Mouse (Mus musculus) embryo, embryonic 11 days (tissue): ENCODE measurements around the gene Dclk1.

Experiments
- DNase-seq: peaks from one replicate; pipeline ENCODE4 v3.0.0-alpha.2; 2015

The Dclk1 gene

GRCm38 (mm10) chr3:55266091-55266490, 23.9 kb downstream of the Dclk1 start:
- no peak for DNase-seq

DNA sequence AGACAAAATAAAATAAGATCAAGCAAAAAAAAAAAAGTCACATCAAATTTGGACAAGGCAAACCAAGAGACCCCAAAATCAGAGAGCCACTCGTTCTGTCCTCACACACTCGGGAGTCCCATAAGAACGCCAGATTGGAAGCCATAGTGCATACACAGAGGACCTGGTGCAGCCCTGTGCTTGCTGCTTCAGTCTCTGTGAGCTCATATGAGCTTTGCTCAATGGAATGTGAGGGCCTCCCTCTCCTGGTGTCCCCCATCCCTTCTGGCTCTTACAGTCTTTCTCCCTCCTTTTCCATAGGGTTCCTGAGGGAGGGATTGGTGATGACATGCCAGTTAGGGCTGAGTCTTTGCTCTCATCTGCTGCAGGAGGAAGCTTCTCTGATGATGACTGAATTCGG, 27.6 kb downstream of the Dclk1 start:
- DNase-seq, result no peak

DNA sequence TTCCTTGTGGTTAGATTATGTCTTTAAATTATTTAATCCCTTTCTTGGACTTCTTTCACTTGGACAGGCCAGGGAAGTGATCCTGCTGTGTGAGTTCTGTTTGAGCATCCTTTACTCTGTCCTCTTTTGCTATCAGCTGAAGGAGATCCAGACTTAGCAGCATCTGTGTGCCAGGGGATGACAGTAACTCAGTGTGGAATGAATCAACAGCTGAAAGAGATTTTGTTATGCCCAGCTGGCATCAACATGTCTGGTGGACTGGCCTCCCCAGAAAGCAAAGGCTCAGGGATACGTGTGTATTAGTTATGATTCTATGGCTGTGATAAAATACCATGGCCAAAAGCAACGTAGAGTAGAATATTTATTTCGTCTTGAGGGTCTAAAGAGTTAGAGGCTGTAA, 28.2 kb downstream of the Dclk1 start:
- DNase-seq, result no peak

- DNase-seq, result peak; percentile 23
Observed at GRCm38 (mm10) chr3:55270920-55271319, 28.8 kb downstream of the Dclk1 start.

- no peak for DNase-seq
Observed at GRCm38 (mm10) chr3:55272536-55272935, 30.4 kb downstream of the Dclk1 start.

- DNase-seq, result no peak
Observed at GRCm38 (mm10) chr3:55276446-55276845, 34.3 kb downstream of the Dclk1 start.

GRCm38 (mm10) chr3:55276851-55277250, 34.7 kb downstream of the Dclk1 start:
- DNase-seq, result no peak

GRCm38 (mm10) chr3:55277829-55278228, 35.7 kb downstream of the Dclk1 start:
- DNase-seq, result no peak

DNA sequence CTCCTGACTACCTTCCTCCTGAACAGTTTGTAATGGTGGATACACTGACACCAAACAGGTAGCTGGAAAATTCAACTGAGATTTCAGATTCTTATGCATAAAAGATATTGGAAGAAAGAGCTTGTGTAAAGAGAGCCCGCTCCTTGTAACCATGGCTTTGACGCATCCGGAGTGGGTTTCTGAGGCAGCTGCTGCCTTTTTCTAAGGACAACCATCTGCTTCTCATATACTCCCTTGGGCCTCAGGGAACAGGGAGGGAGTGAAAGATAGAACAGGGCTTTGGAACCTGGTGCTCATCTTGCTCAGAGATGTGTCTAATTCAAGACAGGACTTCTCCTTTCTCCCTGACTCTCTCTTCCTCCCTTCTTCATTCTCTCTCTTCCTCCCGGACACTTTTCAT, 37.8 kb downstream of the Dclk1 start:
- DNase-seq, result peak; percentile 15

GRCm38 (mm10) chr3:55280471-55280870, 38.3 kb downstream of the Dclk1 start:
- no peak for DNase-seq

- DNase-seq, result peak; percentile 56
Observed at GRCm38 (mm10) chr3:55284215-55284614, 42.1 kb downstream of the Dclk1 start.

- no peak for DNase-seq
Observed at GRCm38 (mm10) chr3:55288726-55289125, 46.6 kb downstream of the Dclk1 start.

DNA sequence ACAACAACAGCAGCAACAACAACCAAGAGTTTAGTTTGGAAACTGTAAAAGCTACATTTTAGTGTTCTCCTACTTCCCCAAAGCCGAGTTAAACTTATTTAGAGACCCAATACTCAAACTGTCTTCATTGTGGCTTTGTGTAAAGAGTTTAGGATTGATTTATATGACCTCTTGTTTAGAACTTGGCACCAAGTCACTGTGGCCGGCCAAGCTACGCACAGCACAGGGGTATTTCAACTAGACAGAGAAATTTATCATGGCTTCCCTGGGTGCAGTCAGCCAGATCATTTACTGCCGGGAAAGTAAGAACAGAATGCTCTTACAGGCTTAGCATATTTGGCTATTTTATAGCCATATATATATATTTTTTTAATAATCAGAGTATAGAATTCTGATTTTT, 49.8 kb downstream of the Dclk1 start:
- DNase-seq, result no peak

- no peak for DNase-seq
Observed at GRCm38 (mm10) chr3:55292783-55293430, 50.7 kb downstream of the Dclk1 start.

DNA sequence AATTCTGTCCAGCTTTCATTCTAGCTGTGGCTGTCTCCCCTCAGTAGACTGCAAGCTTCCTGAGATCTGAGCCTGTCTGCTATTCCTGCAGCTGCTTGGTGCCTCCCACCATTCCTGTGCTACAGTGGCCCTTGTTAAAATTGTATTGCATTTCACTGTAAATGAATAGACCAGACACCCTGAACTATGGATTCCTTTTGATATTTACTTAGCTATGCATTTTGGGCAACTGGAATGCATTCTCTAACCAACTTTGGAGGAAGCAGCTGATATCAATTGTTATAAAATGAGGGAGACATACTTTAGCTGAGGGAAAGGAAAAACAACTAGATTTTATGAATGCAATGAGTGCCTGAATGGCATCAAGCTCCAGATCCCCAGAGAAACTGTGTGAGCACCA, 63.5 kb downstream of the Dclk1 start:
- no peak for DNase-seq

DNA sequence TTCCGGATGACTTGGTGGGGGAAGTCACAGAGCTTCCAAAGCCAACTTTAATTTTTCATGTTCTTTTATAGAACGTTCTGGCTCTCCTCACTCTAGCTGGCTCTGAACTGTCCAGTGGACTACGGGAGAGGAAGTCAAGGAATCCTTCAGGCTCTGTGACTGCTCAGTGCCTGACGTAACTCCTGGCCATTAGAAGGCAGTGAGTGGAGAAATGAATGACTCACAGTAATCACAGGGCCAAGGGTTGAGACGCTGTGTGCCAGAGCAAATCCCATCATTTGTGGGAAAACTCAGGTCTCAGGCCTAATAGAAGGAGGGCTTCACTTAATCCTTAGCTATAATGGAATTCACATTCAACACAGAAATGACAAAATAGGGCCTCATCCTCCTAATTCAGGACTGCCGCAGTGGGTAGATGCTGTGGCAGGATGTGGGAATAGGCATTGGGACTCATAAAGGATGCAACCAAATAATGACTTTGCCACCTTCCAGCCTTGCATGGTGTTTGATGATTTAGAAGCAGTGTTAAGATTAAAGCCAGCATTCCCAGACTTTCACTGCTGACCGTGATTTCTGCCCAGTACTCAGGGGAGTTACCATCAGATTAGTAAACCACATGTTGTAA, 65.5 kb downstream of the Dclk1 start:
- no peak for DNase-seq

DNA sequence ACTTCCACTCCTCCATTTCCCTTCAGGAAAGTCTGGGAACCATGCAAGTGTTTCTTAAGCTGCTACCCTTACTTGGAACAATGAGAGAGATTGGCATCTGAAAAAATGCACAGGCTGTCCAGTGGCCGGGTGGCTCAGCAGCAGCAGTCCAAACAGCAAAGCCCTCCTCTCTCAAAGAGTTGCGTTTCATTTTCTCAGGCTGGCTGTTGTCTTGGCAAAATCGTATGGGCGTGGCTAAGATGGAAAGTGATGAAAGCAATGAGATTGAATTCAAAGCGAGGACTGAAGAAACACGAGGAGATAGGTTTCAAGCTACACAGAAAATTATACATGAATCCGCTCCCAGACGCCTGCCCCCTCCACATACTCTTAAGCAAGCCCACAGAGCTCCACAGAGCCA, 67.8 kb downstream of the Dclk1 start:
- DNase-seq, result no peak

- DNase-seq, result no peak
Observed at GRCm38 (mm10) chr3:55315827-55316226, 73.7 kb downstream of the Dclk1 start.

GRCm38 (mm10) chr3:55318021-55318420, 75.9 kb downstream of the Dclk1 start:
- no peak for DNase-seq

DNA sequence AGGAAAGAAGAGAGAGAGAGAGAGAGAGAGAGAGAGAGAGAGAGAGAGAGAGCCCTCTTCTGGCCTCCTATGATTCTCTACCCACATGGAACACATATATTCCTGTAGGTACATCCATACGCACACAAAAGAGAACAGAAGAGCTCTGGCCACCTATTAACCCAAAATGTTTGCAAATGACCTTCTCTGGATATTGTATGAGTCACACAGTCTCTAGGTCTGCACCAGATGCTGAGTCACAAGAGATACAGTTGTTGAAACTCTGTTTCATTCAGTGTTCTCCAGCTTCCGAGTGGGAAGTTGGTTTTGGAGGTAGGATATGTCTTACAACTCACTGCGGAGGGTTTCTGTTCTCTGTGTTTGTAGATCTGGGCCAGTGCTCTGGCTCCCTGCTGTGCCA, 78.4 kb downstream of the Dclk1 start:
- DNase-seq, result no peak

- DNase-seq, result no peak
Observed at GRCm38 (mm10) chr3:55324029-55324428, 81.9 kb downstream of the Dclk1 start.

GRCm38 (mm10) chr3:55330496-55330895, 88.3 kb downstream of the Dclk1 start:
- DNase-seq, result no peak

DNA sequence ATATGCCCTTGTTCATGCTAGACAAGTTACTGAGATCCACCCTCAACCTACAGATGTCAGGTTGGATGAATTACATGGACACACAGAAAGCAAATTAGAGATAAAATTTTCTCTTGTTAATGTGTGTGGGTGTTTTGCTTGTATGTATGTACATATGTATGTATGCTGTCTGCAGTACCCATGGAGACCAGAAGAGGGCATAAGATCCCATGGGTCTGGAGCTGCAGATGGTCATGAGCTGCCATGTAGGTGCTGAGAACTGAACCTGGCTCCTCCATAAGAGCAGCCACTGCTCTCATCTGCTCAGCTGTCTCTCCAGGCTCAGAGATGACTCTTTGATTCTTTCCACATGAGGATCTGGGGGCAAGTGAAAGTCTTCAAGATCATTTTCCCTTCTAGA, 89.5 kb downstream of the Dclk1 start:
- no peak for DNase-seq

DNA sequence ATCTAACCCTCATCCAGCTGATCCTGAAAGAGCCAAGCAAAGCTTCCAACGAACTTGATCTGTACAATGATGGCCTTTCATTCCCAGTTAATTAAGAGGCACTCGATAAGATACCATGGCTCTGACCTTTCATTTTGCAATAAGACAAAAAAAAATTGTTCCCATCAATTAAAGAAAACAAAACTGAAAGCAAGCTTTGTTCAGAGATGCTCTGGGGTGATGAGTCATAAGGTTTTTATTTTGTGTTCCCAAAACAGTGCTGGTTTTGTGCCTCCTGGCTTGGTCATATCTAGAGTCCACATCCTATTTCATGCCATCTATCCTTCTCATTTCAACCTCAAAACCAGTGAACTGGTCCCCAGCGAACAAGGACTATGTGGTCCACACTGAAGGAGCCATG, 91.3 kb downstream of the Dclk1 start:
- DNase-seq, result no peak

DNA sequence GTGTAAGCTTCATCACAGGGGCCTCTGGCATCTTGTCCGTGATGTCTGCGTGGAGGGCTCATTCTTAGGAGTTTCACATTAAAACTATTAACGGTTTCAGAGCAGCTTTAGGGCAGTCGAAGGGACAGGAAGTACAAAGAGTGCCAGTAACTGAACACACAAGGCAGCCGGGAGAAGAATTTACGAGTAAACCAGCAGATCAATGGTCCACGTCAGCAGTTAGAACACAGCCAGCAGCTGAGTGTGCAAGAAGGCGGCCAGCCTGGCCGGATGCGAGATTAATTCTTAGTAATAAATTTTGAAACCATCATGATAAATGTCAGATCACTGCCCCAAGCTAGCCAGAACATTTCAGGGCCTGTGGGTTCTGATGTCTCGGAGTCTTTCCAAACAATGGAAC, 94.7 kb downstream of the Dclk1 start:
- DNase-seq, result no peak
